Mouse (Mus musculus) natural killer cell, adult 2 months (primary cell): ENCODE data around the gene Arhgef38.

Source experiments
- DNase-seq, 2 experiments: peaks; one replicate each; pipeline ENCODE4 v3.0.0; 2022; ENCODE audit warnings: low spot score in 2 of 2

Arhgef38 gene

DNA sequence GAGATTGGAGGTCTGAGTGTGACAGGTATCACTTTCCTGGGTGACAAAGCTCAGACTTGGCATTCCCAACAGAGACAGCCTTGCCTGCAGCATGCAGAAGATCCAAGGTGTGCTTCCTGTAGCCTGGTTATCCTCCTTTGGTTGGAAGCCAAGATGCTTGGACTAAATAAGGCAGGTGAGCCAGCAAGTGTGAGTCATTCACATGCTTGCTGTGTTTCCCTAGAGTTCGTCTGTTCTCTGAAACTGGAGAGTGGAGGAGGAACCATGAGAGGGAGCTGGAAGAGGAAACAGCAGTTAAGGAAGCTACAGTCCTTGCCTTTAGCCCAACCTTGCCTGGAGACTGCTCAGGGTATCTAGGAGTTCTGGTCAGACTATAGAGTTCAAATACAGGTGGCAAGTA is 69.6 kb downstream of the Arhgef38 start:
- no peak for DNase-seq

DNA sequence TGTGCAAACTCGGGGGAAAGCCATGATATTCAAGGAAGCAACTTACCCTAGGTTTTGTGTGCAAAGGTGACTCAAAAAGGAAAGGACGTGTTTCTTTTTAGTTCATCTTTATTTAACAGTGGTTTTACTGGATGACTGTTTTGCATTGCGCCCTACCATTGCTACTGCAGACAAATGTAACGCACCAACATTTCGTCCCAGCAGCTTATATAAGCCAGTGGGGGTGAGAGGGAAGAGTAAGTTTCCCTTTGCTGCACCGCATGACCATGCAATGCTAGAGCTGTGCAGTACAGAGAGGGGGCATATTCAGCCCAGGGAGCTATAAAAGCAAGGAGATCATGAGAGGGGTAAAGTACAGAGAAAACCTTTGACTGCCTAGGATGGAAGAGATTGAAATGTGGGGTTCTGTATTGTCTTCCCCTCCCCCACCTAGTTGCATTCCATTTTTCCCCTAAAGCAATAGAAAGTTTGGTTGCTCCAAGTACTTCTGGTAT is 70.8 kb downstream of the Arhgef38 start:
- no peak for DNase-seq

- no peak for DNase-seq
Observed at GRCm38 (mm10) chr3:133163174-133163573, 71.6 kb downstream of the Arhgef38 start.

GRCm38 (mm10) chr3:133161407-133161806 is 73.3 kb downstream of the Arhgef38 start:
- DNase-seq, result no peak

DNA sequence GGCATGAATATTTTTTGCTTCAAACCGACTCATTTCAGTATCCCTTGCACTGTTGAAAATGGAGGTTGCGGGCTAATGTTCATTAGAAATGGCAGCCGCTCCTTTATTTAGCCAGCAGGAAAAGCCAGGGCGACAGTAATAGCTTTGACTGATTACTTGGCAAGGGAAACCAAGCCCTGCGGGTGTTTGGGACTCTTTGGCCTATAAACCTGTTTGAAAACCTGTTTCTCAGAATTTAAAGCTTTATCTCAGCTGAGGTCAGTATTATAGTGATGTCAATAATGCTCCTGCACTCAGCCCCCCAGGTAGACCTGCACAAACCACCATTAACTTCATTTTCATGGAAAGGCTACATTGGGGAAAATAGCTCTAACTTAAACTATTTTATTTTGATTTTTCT is 76.5 kb downstream of the Arhgef38 start:
- no peak for DNase-seq

DNA sequence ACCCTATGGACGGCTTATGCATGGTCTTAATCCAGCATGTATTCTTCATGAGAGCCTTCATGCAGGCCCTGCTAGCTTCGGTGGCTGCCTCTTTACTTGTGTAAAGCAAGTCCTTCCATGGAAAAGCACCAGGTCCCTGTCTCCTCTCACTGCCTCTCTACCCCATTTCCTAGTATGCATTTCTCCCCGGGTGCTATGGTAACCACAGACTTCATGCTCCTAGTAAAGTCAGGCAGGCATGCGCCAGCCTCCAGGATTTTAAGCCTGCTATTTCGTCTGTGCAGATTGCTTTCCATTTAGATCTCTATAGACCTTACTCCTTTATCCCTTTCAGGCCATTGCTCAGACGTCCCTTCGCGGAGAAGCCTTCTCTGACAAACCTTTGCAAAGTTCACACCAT is 80.1 kb downstream of the Arhgef38 start:
- DNase-seq, result no peak

DNA sequence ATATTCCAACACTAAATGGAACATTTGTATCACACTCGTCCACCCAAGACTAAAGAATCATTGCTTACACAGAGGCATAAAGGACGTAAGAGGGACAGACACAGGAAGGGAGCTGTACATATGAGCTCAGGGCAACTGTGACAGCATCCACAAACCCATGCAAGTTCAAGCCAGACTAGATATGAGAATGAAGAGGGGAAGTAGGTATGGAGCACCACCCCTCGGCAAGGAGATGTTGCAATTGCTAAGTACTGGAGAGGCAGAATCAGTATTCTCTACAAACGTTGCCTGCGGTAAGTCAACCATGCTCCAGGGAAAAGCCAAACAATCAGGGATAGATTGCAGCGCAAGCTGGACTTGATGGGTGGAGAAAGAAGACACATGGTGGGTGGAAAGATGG is 81.1 kb downstream of the Arhgef38 start:
- DNase-seq, result no peak

GRCm38 (mm10) chr3:133152831-133153230 is 81.9 kb downstream of the Arhgef38 start:
- DNase-seq, result no peak

DNA sequence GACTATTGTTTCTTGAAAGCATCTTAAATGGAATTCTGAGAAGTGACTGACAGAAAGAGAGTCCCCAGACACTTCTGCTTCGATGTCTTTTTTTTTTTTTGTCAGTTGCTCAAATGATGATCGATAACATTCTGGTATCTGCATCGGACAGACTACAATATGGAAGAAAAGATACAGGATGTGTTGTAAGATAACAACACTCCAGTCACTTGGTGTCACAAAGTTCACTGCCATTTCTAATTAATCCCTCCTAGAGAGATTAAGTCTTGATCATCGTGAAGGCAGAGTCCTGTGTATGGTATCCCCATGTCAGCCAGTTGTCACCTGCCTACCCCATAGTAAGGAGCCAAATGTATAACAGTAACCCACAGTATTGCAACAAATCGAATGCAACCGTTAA is 83.1 kb downstream of the Arhgef38 start:
- DNase-seq, result no peak

DNA sequence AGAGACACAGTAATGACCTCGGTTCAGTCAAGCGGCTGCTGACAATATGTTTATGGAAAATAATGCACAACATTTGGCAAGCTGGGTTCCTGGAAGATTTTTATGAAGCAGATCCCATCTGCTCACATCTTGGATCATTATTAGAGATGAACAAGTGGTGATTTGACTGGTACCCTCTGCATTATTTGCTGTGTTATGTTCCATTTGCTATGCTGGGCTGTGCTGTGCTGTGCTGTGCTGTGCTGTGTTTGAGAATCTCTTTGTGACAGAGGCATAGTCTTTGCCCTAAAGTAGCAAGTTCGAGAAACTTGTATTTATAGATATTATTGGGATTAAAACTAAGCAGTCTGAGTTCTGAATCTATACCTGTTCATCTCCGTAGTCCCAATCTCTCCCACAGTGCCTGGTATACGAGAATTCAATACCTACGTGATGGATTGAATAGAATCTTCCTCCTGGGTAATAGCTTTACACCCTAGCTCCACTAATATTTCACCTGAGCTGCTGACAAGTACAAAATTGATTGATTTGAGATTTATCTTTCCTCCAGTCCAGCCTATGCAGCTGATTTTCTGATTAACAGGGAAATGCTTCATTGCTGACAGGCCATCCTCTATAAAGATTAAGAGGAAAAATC is 90.1 kb downstream of the Arhgef38 start:
- DNase-seq, result no peak

- no peak for DNase-seq
Observed at GRCm38 (mm10) chr3:133141877-133142276, 92.9 kb downstream of the Arhgef38 start.

DNA sequence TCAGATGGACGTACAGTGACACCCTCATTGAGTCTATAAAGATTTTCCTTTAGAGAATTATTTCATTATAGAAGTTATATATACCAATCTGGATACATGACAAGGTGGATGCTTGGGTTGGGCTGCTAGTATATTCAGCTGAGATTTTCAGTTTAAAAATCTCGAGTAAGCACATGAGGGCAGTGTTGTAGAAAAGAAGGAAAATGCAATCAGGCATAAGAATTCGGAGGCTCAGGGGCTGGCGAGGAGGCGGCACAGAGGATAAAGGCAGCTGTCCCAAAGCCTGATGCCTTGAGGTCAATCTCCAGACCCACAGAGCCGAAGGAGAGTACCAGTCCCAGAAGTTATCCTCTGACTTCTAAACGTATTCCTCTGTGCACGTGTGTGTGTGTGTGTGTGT is 102.1 kb downstream of the Arhgef38 start:
- no peak for DNase-seq

DNA sequence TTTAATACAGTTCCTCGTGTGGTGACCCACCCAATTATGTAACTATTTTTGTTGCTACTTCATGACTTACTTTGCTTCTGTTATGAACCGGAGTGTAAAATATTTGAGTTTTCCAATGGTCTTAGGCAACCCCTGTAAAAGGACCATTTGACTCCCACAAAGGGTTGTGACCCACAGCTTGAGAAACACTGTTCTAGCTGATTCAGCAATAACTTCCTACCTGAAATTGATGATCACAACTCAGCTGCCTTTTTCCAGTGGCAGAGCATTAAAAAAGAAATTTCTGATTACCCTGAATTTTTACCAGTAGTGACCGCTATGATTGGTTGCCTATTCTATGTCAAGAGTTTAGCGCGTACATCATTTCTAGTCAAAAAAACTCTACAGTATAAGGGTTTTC is 103.4 kb downstream of the Arhgef38 start:
- DNase-seq, result no peak

DNA sequence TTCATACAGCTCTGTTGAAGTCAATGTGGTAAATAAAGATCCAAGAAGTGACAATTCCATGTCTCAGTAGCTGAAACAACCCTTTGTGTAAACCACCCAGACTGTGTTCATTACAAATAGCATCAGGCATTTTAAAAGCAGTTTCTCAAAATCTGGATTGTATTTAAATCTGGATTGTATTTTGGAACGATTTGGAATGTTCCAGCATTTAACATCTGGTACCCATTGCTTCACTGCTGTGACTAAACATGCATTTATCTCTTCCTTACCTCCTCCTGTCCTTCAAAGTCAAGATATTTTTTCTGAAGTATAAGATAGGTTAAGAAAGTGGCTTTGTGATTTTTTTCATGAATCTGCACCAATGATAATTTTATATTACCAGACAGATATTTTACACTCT is 121.5 kb downstream of the Arhgef38 start:
- DNase-seq, result no peak

- no peak for DNase-seq
Observed at GRCm38 (mm10) chr3:133111741-133112140, 123.0 kb downstream of the Arhgef38 start.

- no peak for DNase-seq
Observed at GRCm38 (mm10) chr3:133109844-133110243, 124.9 kb downstream of the Arhgef38 start.

DNA sequence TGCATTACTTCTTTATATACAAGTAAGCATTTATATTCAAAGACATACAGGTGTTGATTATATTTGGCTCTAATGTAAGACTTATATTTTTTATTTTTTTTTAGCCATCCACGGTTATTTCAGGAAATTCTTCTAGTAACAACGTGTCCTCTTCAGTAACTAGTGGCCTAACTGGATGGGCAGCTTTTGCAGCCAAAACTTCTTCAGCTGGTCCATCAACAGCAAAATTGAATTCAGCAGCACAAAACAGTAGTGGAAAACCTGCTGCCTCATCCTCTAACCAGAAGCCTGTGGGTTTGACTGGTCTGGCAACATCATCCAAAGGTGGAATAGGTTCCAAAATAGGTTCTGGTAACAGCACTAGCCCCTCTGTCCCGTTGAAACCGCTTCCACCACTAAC is 126.0 kb downstream of the Arhgef38 start:
- DNase-seq, result no peak

DNA sequence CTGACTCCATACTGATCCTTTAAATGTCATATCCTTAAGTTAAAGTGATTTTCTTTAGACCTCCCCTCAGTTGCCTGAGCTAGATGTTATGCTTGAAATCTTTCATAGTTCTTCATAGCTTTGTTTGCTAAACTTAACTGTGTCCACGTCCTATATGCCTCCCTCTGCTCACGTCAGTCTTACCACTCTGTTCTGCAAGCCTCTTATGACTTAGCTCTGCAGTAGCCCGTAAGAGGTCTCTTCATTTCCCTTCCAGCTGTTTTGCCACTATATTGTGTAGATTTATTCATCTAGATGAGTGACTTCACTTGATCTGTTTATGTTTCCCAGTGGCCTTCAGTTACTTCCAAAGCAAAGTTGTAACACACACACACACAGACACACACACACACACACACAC is 130.3 kb downstream of the Arhgef38 start:
- DNase-seq, result no peak

DNA sequence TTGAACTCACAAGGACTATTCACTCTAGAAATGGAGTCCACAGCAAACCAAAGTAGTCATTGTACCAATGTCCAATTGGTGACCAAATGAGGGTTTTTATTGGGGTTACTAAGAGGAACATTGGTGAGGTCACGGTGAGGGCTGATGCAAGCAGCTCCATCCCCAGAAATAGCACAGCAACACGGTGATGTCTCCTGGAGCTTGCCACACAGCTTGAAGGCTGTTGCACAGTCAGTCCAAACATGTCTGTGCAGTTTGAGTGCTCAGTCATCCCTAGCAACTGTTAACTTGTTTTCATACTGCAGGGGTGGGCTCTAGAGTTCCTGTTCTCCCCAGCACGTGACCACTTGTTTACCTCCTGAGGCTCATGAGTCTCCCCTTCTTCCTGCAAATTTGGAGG is 131.0 kb downstream of the Arhgef38 start:
- no peak for DNase-seq

GRCm38 (mm10) chr3:133098909-133099308 is 135.8 kb downstream of the Arhgef38 start:
- DNase-seq, result no peak

GRCm38 (mm10) chr3:133098336-133098735 is 136.4 kb downstream of the Arhgef38 start:
- no peak for DNase-seq

GRCm38 (mm10) chr3:133097936-133098335 is 136.8 kb downstream of the Arhgef38 start:
- no peak for DNase-seq

DNA sequence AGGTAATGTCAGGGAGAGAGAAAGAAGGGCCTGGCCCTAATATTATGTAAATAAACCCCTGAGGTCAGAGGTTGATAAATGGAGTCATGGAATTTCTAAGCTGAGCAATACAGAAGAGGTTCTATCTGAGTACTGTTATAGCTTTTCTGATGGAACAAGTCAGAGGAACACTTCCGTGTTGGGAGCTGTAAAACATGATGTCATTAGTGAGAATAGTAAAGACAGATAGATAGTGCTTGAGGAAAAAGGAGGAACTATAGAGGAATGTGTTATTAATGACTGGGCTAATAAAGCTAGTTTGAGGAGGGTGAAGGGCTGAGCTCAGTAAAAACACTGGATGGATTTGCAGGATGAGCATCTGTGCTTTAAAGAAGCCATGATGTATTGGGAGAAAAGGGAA is 140.4 kb downstream of the Arhgef38 start:
- no peak for DNase-seq

DNA sequence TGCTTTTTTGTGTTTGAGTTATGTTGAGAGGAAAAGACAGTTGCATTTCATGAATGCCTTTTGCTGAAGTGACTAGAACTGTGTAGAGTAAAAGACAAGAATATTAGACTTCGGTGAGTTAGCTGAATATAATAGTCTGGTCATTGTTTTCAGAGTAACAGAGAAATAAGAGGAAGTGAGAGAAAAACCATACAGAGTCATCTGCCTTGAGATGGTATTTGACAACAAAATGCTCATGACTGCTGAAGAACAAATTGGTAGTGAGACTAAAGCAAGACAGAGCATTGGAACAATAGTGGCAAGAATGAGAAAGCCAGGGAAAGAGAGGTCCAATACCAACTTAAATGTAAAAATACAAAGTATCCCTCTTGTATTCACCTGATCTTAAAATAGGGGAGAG is 141.8 kb downstream of the Arhgef38 start:
- no peak for DNase-seq
